Mouse (Mus musculus) yolk sac, embryonic 10.5 days (tissue): Measurements from ENCODE around the gene Iqgap3.

Experiments used
- DNase-seq: peaks from one replicate; pipeline ENCODE4 v3.0.0-alpha.2; 2017; ENCODE audit warnings: low spot score

Iqgap3 gene

GRCm38 (mm10) chr3:88097666-88098065 is 15.9 kb downstream of the Iqgap3 start:
- no peak for DNase-seq

- no peak for DNase-seq
These were observed 18.5 kb downstream of the Iqgap3 start for GRCm38 (mm10) chr3:88100251-88100650.

GRCm38 (mm10) chr3:88101736-88102135 is 20.0 kb downstream of the Iqgap3 start:
- no peak for DNase-seq

- no peak for DNase-seq
These were observed 20.4 kb downstream of the Iqgap3 start for GRCm38 (mm10) chr3:88102196-88102595.

GRCm38 (mm10) chr3:88102611-88103010 is 20.8 kb downstream of the Iqgap3 start:
- no peak for DNase-seq

- DNase-seq = no peak
These were observed 24.4 kb downstream of the Iqgap3 start for GRCm38 (mm10) chr3:88106126-88106525.

GRCm38 (mm10) chr3:88109126-88109525 is 27.4 kb downstream of the Iqgap3 start:
- no peak for DNase-seq

- DNase-seq = no peak
These were observed 32.6 kb downstream of the Iqgap3 start for GRCm38 (mm10) chr3:88114396-88114795.

- DNase-seq = no peak
These were observed 38.4 kb downstream of the Iqgap3 start for GRCm38 (mm10) chr3:88120117-88120651.

- no peak for DNase-seq
These were observed 39.7 kb downstream of the Iqgap3 start for GRCm38 (mm10) chr3:88121164-88122131.

- DNase-seq = no peak
These were observed 43.4 kb downstream of the Iqgap3 start for GRCm38 (mm10) chr3:88125195-88125594.

- no peak for DNase-seq
These were observed 44.4 kb downstream of the Iqgap3 start for GRCm38 (mm10) chr3:88126181-88126580.

- DNase-seq = no peak
These were observed 45.9 kb downstream of the Iqgap3 start for GRCm38 (mm10) chr3:88127636-88128035.

GRCm38 (mm10) chr3:88128056-88128455 is 46.3 kb downstream of the Iqgap3 start:
- no peak for DNase-seq

- no peak for DNase-seq
These were observed 47.2 kb downstream of the Iqgap3 start for GRCm38 (mm10) chr3:88129006-88129405.

GRCm38 (mm10) chr3:88131071-88131470 is 49.3 kb downstream of the Iqgap3 start:
- no peak for DNase-seq

- DNase-seq = no peak
These were observed 50.7 kb downstream of the Iqgap3 start for GRCm38 (mm10) chr3:88132492-88132891.

- DNase-seq = no peak
These were observed 51.5 kb downstream of the Iqgap3 start for GRCm38 (mm10) chr3:88133187-88133771.

GRCm38 (mm10) chr3:88136346-88136745 is 54.6 kb downstream of the Iqgap3 start:
- no peak for DNase-seq

GRCm38 (mm10) chr3:88136945-88137494 is 55.2 kb downstream of the Iqgap3 start:
- no peak for DNase-seq

GRCm38 (mm10) chr3:88137821-88138220 is 56.0 kb downstream of the Iqgap3 start:
- no peak for DNase-seq

GRCm38 (mm10) chr3:88138336-88139242 is 56.8 kb downstream of the Iqgap3 start:
- peak; percentile 97 for DNase-seq
